Comparison of ENCODE assay signal across 8 mouse cellular contexts in the genomic region with DNA sequence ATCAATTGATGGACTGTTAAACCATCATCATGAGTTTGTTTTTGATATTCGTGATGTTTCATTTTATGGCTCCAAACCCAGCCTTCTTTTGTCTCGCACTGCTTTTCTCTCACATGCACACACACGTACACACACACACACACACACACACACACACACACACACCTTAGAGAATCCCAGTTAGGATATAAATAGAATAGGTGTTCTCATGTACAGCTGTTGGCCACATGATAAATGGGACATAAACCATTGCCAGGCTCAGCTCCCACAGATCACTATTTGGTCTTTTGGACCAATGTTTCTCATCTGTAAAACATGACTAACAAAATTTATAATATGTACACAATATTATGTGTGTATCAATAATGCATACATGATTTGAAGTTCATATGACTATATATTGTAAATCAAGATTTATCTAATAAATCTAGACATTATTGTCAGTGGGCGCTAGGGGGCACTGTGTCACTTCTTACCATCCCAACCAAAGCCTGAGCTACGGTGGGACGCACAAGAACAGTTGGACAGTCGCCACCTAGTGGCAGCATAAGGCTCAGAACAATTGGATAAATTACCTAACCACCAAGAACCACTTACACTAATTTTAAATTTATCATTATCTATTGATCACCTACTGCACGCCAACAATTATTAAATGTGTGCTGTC.
DNase-seq lines count a peak whose midpoint lies in the region; ATAC-seq lines count a peak whose summit lies in the region.

No protein-coding gene starts in this region.

- H3K36me3 ChIP-seq in limb, embryonic 11.5 days (ENCODE audit: control insufficient read depth, insufficient read depth, low read length), result no peaks in the 10 kb centered on the region

- ATAC-seq in limb, embryonic 11.5 days (ENCODE audit: insufficient number of reproducible peaks, low FRiP score, low TSS enrichment, low read depth), result peak; percentile 70

- peak; percentile 90 for DNase-seq in 416B (ENCODE audit: low read depth)
- DNase-seq in adrenal gland, adult 2 months, result peak; percentile 75
- peak; percentile 91 for DNase-seq in embryo, embryonic 11 days
- peak; percentile 12 for DNase-seq in gonadal fat pad, adult 2 months (ENCODE audit: low read depth)
- peak; percentile 87 for DNase-seq in kidney, adult 9 months
- peak; percentile 90 for DNase-seq in limb, embryonic 11.5 days (ENCODE audit: low spot score)
- peak; percentile 35 to 48 for DNase-seq in monocyte, adult 2 months (ENCODE audit: low read depth in 1 of 2, low spot score in 2 of 2)
- DNase-seq in spleen, postnatal 4 days (ENCODE audit: low spot score in 2 of 2), result peak; percentile 73 to 87

- no peak overlapping the region for H3K27ac ChIP-seq in limb, embryonic 11.5 days (replicated peaks; ENCODE audit: low read depth, low read length)

- no peaks in the 10 kb centered on the region for H3K27me3 ChIP-seq in limb, embryonic 11.5 days (ENCODE audit: control insufficient read depth, insufficient read depth, low read length)

- no peaks in the 10 kb centered on the region for H3K9me3 ChIP-seq in limb, embryonic 11.5 days (ENCODE audit: control insufficient read depth, low read length)

- H3K4me3 ChIP-seq in limb, embryonic 11.5 days (ENCODE audit: low read depth, low read length), result no peak overlapping the region

- no peaks in the 10 kb centered on the region for H3K4me1 ChIP-seq in limb, embryonic 11.5 days (ENCODE audit: control insufficient read depth, insufficient read depth, low read length)

- WGBS in limb, embryonic 11.5 days, result 32% methylated on average over 8 of the region's 8 CpGs

- H3K9ac ChIP-seq in limb, embryonic 11.5 days (ENCODE audit: low read length), result no peak overlapping the region

- H3K4me2 ChIP-seq in limb, embryonic 11.5 days (ENCODE audit: low read depth, severe bottlenecking), result no peak overlapping the region

Comparison
In these comparisons a context has a peak if more than half of its experiments do, and no peak if none do; other contexts are left out.
1. DNase-seq: peak in every context shown above with its lines; median percentile 91 in embryo, embryonic 11 days; 90 in 416B; 90 in limb, embryonic 11.5 days; 87 in kidney, adult 9 months; 80 in spleen, postnatal 4 days; 75 in adrenal gland, adult 2 months; 42 in monocyte, adult 2 months; 12 in gonadal fat pad, adult 2 months.